Mouse (Mus musculus) ES-E14 (cell line): ENCODE data around the gene Nptxr.

Experiments
- CHD2 ChIP-seq: IDR thresholded peaks from 2 replicates; pipeline ENCODE4 v1.6.1; 2014; ENCODE audit warnings: mild to moderate bottlenecking, low read depth, low read length, inconsistent platforms
- HCFC1 ChIP-seq: IDR thresholded peaks from 2 replicates; pipeline ENCODE4 v1.6.1; 2012; ENCODE audit warnings: low read length, inconsistent platforms, borderline replicate concordance; ENCODE audit not compliant: insufficient read depth
- MAFK ChIP-seq: IDR thresholded peaks from 2 replicates; pipeline ENCODE4 v1.6.1; 2014; ENCODE audit warnings: mild to moderate bottlenecking, low read depth, low read length, inconsistent platforms; ENCODE audit not compliant: insufficient read depth
- ZC3H11A ChIP-seq: IDR thresholded peaks from 2 replicates; pipeline ENCODE4 v1.6.1; 2012; ENCODE audit warnings: low read depth, mild to moderate bottlenecking, inconsistent platforms, low read length, borderline replicate concordance
- ZNF384 ChIP-seq: IDR thresholded peaks from 2 replicates; pipeline ENCODE4 v1.6.1; 2012; ENCODE audit warnings: low read depth, low read length, inconsistent platforms

DNA sequence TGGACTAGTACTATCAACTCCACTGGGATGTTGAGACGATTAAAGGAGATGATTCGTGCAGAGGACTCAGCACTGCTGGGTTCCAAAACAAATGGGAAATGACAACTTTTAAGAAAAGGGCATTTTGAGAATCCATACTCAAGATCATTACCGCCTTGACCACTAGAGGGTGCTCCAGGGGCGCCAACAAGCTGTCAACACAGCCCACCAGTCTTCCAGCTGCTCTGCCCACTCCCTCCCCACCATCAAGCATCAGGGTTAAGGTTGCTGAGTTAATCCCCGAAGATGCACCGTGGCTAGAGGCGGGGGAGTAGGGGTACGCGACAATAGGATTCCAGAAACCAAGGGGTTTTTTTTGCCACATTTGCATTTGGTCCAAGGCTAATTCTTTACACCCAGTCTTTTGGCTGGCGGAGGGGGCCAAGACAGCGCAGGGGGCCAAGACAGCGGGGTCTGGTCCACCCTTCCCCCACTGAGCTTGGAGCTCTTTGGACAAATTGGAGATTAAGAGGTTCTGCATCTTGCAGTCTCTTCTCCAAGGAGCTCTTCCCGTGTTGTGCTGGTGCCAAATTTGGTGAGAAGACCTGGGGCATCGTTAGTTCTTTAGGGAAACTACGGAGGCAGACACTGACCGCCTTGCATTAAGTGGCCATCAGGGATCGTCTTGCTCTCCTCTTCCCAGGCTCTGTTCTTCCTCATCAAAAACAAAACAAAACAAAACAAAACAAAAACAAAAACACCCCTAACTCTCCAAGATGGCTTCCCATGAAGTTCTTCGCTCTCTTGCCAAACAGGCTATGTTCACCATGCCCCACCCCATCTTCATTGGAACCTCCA, 27.7 kb upstream of the Nptxr start:
- TF ChIP-seq MAFK (no peak), ZC3H11A (no peak), ZNF384 (0 out of 2 replicates have a peak, but pooled peaks have one; percentile 5), CHD2 (no peak), HCFC1 (no peak)
